Mouse (Mus musculus): ENCODE results near the gene Tnfrsf11a.
"Not testable (repeated sequence)": the region's sequence is repeated elsewhere in the genome, so short reads cannot be mapped to it uniquely, and the experiment has no call there.

Tnfrsf11a gene

GRCm38 (mm10) chr1:105780457-105781364 lies at the start of gene Tnfrsf11a:
Tnfrsf11a (plus strand) TSS chr1:105780718.
- DNase-seq (ENCODE audit: low spot score), result peak; percentile 70

- no peak for DNase-seq (ENCODE audit: low spot score)
These were observed 45.2 kb upstream of the Tnfrsf11a start for GRCm38 (mm10) chr1:105735318-105735717.

- no peak for DNase-seq (ENCODE audit: low spot score)
These were observed 42.2 kb upstream of the Tnfrsf11a start for GRCm38 (mm10) chr1:105738334-105738733.

- DNase-seq (ENCODE audit: low spot score), result no peak
These were observed 41.0 kb upstream of the Tnfrsf11a start for GRCm38 (mm10) chr1:105739493-105739892.

GRCm38 (mm10) chr1:105742481-105742880 lies 38.0 kb upstream of the Tnfrsf11a start:
- DNase-seq (ENCODE audit: low spot score), result no peak

- no peak for DNase-seq (ENCODE audit: low spot score)
These were observed 34.1 kb upstream of the Tnfrsf11a start for GRCm38 (mm10) chr1:105746444-105746843.

- DNase-seq (ENCODE audit: low spot score), result no peak
These were observed 33.5 kb upstream of the Tnfrsf11a start for GRCm38 (mm10) chr1:105746858-105747596.

GRCm38 (mm10) chr1:105748091-105748799 lies 32.3 kb upstream of the Tnfrsf11a start:
- DNase-seq (ENCODE audit: low spot score), result no peak

- DNase-seq (ENCODE audit: low spot score), result no peak
These were observed 28.3 kb upstream of the Tnfrsf11a start for GRCm38 (mm10) chr1:105752196-105752595.

GRCm38 (mm10) chr1:105752944-105753343 lies 27.6 kb upstream of the Tnfrsf11a start:
- DNase-seq (ENCODE audit: low spot score), result no peak

GRCm38 (mm10) chr1:105758798-105759197 lies 21.7 kb upstream of the Tnfrsf11a start:
- no peak for DNase-seq (ENCODE audit: low spot score)

- no peak for DNase-seq (ENCODE audit: low spot score)
These were observed 20.9 kb upstream of the Tnfrsf11a start for GRCm38 (mm10) chr1:105759422-105760165.

GRCm38 (mm10) chr1:105765586-105765985 lies 14.9 kb upstream of the Tnfrsf11a start:
- no peak for DNase-seq (ENCODE audit: low spot score)

- DNase-seq (ENCODE audit: low spot score), result not testable (repeated sequence)
These were observed 14.4 kb upstream of the Tnfrsf11a start for GRCm38 (mm10) chr1:105766099-105766498.

- DNase-seq (ENCODE audit: low spot score), result no peak
These were observed 12.1 kb upstream of the Tnfrsf11a start for GRCm38 (mm10) chr1:105768397-105768796.

- no peak for DNase-seq (ENCODE audit: low spot score)
These were observed 9.8 kb upstream of the Tnfrsf11a start for GRCm38 (mm10) chr1:105770685-105771084.

GRCm38 (mm10) chr1:105776426-105776825 lies 4.1 kb upstream of the Tnfrsf11a start:
- DNase-seq (ENCODE audit: low spot score), result peak; percentile 28

- no peak for DNase-seq (ENCODE audit: low spot score)
These were observed 450 bp upstream of the Tnfrsf11a start for GRCm38 (mm10) chr1:105780079-105780456.

GRCm38 (mm10) chr1:105781391-105782146 lies 1.1 kb downstream of the Tnfrsf11a start:
- DNase-seq (ENCODE audit: low spot score), result no peak

- no peak for DNase-seq (ENCODE audit: low spot score)
These were observed 3.9 kb downstream of the Tnfrsf11a start for GRCm38 (mm10) chr1:105784257-105785016.
